Mouse (Mus musculus) left cerebral cortex, adult 18-20 months (tissue): Measurements from ENCODE around the gene Aebp2. TPM values are rescaled to one million over a fixed set of nuclear protein-coding genes. Genes with fewer than 3 reads are reported as not detected.
"Not testable (repeated sequence)": the region's sequence is repeated elsewhere in the genome, so short reads cannot be mapped to it uniquely, and the experiment has no call there.

Source experiments
- DNase-seq, 2 experiments: peaks; one replicate each; pipeline ENCODE4 v3.0.0; 2021 to 2022; ENCODE audit warnings: low spot score in 2 of 2, mixed read lengths in 1 of 2
- long read RNA-seq, 2 experiments: library from polyadenylated mRNA; stranded (forward); transcript quantifications; one replicate each; pipeline ENCODE4 v2.0.0; 2021
- total RNA-seq, 2 experiments: library from RNA; stranded (reverse); gene quantifications; 2 replicates each; pipeline ENCODE4 v1.2.3; 2021

The Aebp2 gene
- total RNA-seq = 10 to 100 TPM; 67.3 to 69.2 TPM
- long read RNA-seq, experiment 1, transcript Aebp2-202 (8 exons, 3,727 nt) = major isoform, 49 of 74 reads
- long read RNA-seq, experiment 1, partial matches to known transcripts = 4 of 74 reads
- long read RNA-seq, experiment 1, other reads (novel, unspliced or antisense) = 21 of 74 reads
- long read RNA-seq, experiment 2, transcript Aebp2-202 (8 exons, 3,727 nt) = major isoform, 24 of 35 reads
- long read RNA-seq, experiment 2, partial matches to known transcripts = 2 of 35 reads
- long read RNA-seq, experiment 2, other reads (novel, unspliced or antisense) = 9 of 35 reads

DNA sequence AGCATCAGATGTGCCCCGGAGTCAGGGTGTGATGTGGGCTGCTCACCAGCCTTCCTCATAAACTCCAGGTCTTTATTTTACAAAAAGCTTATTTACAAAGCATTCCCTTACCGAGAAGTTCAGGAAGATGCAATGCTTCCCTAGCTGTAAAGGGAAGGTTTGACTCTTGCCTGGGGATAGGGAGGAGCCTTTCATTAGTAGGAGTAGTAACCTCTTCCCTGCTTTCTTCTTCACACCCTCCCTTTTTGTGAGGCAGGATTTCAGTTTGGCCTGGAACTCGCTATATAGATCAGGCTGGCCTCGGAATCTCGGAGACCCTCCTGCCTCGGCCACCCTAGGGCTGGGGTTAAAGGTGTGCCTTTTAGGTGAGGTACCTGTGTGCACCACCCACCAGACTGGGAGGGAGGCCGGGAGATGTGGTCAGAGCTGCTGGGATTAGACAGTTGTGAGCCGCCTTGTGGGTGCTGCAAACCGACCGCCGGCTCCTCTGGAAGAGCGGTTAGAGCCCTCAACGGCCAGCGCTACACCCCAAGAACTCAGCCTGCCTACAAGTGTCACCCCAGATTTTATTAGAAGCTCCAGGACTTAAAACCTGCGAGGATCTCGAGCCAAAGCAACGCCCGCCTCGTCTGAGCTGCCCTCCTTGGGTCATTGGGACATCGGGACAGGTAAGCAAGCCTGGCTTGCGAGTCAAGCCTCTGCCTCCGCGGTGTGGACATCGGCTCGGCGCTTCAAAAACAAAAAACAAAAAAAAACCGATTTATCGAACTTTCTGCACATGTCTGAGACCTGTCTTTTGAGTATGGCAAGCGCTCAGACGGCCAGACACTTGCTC is at the start of gene Aebp2:
Gene Aebp2, plus strand, starts transcription at position 273 of the 835 bp plus-strand sequence.
- DNase-seq = no peak

DNA sequence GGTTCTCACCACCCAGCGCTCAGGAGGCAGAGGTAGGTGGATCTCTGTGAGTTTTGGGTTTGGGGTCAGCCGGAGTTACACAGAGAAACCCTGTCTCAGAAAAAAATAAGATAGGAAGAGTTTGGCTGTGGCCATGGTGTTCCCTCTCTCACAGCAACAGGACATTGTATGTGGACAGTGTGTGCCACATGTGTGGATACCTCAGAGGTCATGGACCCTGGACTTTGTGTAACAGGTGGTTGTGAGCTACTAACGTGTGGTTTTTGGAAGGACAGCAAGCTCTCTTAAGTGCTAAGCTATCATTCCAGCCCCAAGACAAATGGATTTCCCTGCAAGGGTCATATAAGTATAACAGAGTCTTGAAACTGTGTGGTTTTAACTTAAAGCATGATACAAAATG is 47.5 kb upstream of the Aebp2 start:
- no peak for DNase-seq

DNA sequence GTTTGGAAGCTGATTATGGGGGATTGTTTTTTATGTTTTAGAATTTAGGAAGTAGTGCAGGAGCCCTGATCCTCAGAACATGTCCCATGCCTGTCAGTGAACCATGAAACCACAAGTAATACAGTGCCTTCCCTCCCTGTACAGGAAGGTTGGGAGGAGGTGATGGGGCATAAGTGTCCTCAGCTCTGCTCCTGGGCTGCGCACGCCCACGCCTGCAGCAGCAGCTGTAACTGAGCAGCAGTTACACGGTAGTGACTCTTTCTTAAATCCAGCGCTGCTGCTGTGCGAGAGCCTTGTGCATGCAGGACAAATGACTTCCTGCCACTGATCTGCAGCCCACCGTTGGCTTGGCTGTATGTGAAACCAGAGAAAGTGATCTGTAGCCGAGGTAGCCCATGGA is 46.3 kb upstream of the Aebp2 start:
- peak in 1 of 2 experiments; percentile 32 for DNase-seq

DNA sequence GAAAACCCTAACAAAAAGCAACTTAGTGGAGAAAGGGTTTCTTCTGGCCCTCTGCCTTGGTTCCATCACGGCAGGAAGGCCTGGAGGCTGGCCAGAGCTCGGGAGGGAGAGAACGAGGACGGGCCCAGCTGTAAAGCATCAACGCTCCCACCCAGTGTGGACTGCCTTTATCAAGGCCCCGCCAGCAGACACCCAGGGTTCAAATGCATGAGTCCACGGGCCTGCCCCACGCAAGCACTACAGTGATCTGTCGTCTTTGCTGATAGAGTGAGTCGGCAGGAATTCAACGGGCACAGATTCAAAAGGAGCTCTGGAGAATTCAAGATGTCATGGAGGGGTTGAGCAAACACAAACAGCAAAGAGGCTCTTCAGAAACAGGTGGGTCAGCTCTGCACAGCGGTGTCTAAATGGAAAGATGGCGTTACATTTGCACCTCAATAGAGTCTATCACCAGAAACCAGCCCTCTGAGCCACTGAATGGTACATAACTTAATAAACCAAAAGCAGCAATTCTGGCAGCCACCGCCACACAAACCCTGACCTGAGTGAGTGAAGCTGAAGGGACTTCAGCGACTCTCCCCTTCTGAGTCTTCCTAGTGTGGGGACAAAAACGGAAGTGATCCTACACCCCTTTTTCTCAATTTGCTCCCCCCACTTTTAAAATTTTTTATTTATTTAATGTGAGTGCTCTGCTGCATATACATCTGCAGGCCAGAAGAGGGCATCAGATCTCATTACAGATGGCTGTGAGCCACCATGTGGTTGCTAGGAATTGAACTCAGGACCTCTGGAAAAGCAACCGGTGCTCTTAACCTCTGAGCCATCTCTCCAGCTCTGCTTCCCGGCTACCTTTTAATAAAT is 45.3 kb upstream of the Aebp2 start:
- no peak for DNase-seq

DNA sequence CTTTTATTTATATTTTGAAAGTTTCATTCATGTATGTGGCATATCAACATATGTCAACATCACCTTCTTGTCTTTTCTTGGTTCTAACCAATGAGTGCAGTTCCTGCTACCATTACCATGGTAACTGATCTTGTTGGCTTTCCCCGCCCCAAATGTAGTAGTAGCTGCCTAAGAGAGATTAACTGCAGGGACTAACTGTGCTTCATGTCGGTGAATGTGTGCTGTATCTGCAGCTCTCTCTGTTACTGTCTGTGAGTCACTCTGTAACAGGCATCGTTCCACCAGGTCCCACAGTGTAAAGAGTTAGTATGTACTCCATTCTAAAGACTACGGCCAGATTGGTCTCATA is 44.7 kb upstream of the Aebp2 start:
- no peak for DNase-seq

DNA sequence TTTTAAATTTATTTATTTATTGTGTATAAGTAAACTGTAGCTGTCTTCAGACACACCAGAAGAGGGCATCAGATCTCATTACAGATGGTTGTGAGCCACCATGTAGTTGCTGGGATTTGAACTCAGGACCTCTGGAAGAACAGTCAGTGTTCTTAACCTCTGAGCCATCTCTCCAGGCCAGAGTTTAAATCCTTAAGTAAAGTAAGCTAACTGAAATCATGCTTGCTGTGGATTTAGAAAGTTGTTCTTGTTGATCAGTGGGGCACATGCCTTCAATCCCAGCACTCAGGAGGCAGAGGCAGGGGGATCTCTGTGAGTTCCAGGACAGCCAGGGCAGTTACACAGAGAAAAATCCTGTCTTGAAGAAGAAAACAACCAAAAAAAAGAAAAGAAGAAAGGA is 43.5 kb upstream of the Aebp2 start:
- DNase-seq = not testable (repeated sequence)

DNA sequence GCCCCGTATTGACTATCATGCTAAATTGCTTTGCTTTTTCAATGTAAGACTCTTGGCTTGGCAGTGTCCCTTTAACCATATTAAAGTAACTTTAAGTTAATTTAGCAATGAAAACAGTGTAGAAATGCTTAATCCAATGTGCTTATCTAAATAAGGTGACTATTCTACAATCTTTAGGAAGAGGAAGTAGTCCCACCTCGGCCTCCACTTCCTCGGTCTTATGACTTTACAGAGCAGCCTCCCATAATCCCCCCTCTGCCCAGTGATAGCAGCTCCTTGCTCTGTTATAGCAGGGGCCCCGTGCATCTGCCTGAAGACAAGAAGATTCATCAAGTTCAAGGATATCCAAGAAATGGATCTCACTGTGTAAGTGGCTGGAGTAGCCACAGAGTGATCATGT is 42.3 kb upstream of the Aebp2 start:
- no peak for DNase-seq

DNA sequence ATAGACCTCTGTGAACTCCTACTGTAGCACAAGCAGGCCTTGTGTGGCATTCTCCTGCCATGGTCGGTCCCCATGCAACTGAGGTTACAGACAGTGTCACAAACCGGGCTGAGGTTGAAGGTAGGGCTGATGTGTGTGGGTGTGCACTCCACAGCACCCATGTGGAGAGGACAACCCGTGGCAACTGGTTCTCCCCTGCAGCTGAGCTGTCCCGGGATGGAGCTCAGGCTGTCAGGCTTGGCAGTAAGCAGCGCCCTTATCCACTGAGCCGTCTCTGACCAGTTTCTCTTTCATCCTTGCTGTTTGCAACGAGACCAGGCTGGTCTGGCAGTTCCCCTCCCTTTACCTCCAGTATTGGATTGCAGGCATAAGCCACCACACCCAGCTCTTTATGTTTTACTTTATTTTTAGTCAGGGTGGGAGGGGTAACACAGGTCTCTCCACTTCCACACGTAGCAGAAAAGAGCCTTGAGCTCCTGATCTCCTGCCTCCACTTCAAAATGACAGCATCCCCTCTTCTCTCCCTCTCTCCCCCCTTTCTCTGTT is 35.7 kb upstream of the Aebp2 start:
- no peak for DNase-seq

DNA sequence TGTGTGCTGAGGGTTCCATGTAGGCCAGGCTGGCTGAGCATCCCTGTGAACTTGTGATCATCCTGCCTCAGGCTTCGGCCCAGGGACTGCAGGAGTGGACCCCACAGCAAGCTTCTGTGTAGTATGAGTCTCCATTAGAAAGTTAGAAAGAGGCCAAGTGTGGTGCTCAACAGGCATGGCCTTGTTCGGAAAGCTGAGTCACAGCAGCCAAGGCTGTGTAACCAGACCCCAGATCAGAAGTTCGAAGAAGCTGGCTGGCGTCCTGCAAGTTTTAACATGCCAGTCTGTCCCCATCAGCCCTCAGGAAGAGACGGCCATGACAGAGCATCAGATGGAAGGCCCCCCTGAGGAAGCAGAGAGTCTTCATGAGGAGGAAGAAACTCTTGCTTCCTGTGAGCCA is 31.1 kb upstream of the Aebp2 start:
- DNase-seq = no peak

DNA sequence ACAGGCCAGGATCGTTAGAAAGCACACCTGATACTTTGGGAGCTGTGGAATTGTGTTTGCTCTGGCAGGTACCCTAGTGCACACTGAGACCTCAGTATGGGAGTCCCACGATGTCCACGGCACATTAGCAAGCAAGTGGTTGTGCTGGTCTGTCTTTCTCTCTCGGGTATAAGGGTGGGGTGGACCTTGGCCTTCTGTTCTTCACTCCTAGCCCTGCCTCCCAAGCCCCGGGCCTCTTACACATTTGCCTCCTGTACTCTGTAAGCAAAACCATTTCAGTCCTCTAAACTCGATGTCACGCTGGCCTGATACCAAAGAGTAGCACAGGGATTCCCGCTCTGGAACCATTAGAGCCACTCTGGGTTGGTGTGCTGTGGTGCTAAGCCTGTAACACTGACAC is 29.8 kb upstream of the Aebp2 start:
- no peak for DNase-seq

DNA sequence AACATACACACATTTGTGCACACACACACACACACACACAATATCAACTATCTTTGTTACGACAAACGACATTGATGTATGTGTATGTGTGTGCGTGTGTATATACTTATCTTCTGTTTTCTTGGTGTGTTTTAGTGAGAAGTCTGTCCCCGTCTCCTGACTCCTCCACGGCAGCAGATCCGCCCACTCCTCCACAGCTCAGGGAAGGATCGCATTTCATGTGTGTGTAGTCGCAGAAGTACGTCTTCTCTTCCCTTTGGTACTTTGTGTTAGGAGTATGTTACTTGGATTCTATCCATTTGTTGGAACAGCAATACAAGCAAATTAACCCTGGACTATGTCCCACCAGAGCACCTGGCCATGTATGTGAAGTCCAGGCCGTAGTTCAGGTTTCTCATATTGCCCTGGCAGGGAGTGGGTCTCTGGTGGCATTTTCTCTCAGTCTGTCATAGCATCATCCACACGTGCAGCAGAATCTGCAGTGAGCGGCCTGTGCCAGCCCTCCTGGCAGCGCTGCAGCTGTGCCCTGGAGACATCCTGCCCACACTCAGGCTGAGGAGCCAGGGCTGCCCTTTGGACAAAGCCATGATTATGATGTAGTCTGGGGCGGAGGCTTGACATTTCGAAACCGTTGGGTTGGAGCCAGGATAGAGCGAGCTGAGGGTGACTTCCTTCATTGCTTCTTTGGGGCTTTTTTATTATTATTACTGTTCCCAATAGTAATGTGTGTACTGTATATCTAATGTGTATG is 28.9 kb upstream of the Aebp2 start:
- peak; percentile 21 to 39 for DNase-seq

DNA sequence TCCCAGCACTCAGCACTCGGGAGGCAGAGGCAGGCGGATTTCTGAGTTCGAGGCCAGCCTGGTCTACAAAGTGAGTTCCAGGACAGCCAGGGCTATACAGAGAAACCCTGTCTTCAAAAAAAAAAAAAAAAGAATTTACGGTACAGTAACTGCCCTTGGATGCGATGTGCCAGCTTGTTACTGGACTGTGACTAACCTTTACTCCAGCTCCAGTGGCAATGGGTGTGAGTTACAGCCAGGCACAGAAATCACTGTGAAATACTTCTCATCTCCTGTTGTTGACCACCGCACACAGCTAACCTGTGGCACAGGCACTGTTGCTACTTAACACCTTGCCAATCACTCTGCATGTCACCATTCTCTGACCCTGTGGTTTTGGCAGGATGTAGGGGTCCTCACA is 26.9 kb upstream of the Aebp2 start:
- DNase-seq = not testable (repeated sequence)

DNA sequence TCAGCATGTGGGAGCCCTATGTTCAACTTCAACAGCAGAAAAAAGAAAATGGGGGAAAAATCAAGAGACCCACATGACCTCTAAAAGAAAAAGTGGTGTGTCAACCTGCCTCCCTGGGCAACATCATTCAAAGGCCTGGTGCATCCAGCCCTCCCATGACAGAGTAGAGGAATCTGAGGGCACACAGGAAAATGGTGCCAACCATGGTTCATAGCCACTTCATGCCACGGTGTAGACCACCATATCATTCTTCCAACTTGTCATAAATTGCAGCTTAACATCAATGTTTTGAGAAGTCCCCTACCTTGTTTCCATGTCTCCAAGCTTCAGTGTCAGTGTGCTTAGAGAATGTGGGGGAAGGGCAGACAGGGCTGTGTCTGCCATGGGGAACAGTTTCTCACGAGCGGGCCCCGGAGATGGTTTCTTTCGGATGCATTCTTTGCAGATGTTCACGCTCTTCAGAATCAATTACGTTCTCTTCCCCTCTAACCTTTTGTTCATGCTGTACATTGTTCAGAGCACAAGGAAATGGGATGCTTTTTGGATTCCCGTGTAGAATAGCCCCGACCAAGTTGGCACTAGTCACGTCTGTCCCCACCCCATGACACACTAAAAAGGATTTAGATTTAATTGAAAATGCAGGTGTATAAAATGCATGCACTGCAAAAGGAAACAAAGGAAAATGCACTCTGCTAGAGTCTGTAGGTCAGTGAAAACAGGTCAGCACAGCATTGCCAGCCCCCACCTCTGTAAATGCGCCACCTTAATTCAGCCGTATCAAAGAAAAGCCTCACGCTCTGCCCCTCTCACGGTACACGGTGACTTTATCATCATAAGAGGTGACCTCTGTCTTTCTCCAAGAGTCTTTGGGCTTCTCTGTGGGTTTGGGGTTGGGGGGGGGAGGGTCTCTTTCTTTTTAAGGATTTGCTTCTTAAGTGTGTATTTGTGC is 24.8 kb upstream of the Aebp2 start:
- DNase-seq = no peak

DNA sequence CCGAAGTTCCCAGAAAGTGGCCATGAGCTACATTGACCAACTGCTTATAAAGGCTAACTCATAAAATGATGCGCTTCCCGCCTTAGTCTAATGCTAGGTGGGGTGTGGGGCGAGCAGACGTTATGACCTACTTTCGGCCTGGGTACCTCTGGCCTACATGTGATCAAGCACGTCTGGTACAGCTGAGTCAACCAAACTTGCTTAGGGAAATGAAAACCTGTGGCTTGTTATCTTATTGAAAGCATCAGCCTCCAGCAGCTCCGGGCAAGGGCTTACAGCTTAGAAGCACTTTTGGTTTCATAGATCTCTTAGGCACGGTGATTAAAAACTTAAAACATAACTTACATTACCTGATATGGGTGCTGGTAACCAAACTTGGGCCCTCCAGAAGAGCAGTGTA is 23.9 kb upstream of the Aebp2 start:
- no peak for DNase-seq

DNA sequence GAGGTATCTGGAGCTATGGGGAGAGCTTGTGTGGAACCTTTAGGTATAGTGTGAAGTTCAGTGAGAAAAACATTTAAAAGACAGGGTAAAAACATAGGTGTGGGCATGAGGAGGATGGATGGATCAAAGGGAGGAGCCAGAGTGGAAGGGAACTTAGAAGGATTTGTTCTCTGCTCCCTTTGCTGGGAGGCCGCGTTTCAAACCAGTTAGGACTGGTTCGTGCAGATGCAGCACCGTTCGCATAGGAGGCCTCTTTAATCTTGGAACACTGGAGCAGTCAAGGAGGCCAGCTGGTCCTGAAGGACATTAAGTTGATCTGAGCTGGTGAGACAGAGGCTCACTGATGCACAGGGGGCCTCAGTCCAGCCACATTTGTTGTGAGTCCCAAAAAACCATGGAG is 23.1 kb upstream of the Aebp2 start:
- no peak for DNase-seq

DNA sequence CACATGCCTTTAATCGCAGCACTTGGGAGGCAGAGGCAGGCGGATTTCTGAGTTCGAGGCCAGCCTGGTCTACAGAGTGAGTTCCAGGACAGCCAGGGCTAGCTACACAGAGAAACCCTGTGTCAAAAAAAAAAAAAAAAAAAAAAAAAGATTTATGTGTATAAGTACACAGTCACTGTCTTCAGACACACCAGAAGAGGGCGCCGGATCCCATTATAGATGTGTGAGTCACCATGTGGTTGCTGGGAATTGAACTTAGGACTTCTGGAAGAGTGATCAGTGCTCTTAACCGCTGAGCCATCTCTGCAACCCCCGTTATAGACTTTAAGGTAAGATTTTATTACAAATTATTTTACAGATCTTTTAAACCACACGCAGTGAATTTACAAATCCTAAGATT is 21.8 kb upstream of the Aebp2 start:
- DNase-seq = not testable (repeated sequence)

DNA sequence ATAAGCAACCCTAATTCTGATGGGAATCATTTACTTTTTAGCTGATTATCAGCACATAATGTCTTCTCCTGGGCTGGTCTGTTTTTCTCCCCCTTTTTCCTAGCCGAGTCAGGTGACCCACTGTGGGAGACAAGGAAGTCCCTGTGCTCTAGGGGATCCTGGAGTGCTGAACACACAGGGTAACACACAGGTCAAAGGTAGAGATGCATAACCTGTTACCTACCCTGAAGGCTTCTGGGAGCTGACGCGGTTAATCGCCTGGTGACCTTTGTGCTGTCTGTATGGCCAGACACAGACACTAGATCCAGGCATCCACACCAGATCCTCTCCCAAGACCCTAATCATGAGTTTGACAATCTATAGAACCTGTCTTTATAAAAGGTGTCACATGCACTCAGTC is 21.3 kb upstream of the Aebp2 start:
- DNase-seq = no peak

DNA sequence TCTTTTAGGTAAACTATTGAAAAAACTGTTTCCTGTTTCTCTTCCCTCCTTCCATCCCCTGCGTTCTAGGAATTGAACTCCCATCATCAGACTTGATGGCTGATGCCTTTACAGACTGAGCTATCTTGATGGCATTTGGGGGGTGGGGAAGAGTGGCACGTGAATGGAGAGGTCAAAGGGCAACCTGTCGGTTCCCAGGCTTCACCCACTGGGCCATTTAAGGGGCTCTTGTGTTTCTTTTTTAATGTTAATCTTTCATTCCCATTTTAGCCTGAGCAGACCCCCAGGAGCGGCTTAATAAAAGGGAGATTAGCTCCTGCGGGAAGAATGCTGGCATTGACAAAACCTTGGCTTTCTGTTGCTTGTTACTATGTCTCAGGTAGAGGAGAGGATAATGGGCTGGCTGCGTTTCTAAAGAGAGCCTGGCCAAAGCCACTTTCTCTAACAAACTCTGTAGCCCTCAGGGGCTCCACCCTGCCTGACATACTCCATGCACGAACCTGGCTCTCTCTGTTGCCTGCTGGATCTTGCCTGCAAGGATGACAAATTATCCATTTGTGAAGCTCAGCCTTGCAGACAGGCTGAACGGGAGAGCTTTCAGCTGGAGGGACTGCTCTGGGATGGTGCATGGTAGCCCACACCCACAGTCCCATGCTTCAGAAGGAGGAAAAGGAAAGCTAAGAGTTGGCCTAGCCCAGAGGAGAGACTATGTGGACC is 19.1 kb upstream of the Aebp2 start:
- DNase-seq = no peak

DNA sequence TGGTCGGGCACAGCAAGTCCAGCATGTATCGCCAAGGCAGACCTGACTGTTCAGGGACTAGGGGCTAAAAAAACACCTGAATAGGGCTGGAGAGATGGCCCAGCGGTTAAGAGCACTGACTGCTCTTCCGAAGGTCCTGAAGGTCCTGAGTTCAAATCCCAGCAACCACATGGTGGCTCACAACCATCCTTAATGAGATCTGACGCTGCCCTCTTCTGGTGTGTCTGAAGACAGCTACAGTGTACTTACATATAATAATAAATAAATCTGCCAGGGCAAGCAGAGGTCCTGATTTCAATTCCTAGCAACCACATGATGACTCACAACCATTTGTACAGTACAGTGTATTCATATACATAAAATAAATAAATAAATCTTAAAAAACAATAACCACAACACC is 17.3 kb upstream of the Aebp2 start:
- not testable (repeated sequence) for DNase-seq
